Mouse (Mus musculus) liver, adult 2 months (tissue): ENCODE measurements at regions not wholly inside any gene's neighbourhood (a gene's known extent, or its start where the extent isn't known, plus 50 kb on each side); places are given as distances from the start of the nearest gene placed in this dataset.

Source experiments
- DNase-seq: peaks from one replicate; pipeline ENCODE4 v3.0.0-alpha.2; 2011; ENCODE audit warnings: low read depth, low spot score; ENCODE audit errors: extremely low read depth
- H3K27ac ChIP-seq: fragments of 200-500 bp; replicated peaks from 2 replicates; pipeline ENCODE4 v1.5.1; 2012; ENCODE audit warnings: low read depth, mild to moderate bottlenecking, control low read depth, inconsistent platforms, low read length; ENCODE audit not compliant: insufficient read depth
- H3K27me3 ChIP-seq: fragments of 200-500 bp; 2 replicates; pipeline ENCODE4 v1.6.1; 2012; ENCODE audit warnings: mild to moderate bottlenecking, moderate library complexity, low read length, inconsistent platforms; ENCODE audit not compliant: control insufficient read depth, insufficient read depth
- H3K36me3 ChIP-seq: fragments of 200-500 bp; 2 replicates; pipeline ENCODE4 v1.6.1; 2012; ENCODE audit warnings: low read length, inconsistent platforms; ENCODE audit not compliant: control insufficient read depth, insufficient read depth
- H3K4me1 ChIP-seq: fragments of 200-500 bp; 2 replicates; pipeline ENCODE4 v1.6.1; 2011; ENCODE audit warnings: low read length; ENCODE audit not compliant: control insufficient read depth, insufficient read depth
- H3K4me3 ChIP-seq: fragments of 200-500 bp; 2 replicates; pipeline ENCODE4 v1.5.1; 2011; ENCODE audit warnings: low read depth, mild to moderate bottlenecking, control low read depth, low read length, moderate library complexity; ENCODE audit not compliant: insufficient read depth
- H3K79me2 ChIP-seq: fragments of 200-500 bp; 2 replicates; pipeline ENCODE4 v1.6.1; 2012; ENCODE audit warnings: inconsistent platforms, mild to moderate bottlenecking, low read length, moderate library complexity; ENCODE audit not compliant: control insufficient read depth, insufficient read depth
- H3K9ac ChIP-seq: fragments of 200-500 bp; 2 replicates; pipeline ENCODE4 v1.6.1; 2012; ENCODE audit warnings: low read depth, mild to moderate bottlenecking, control low read depth, inconsistent platforms, low read length
- CTCF ChIP-seq: fragments of 200-500 bp; IDR thresholded peaks from 2 replicates; pipeline ENCODE4 v1.5.1; 2011; ENCODE audit warnings: low read depth, low read length, control low read depth
- POLR2A ChIP-seq: fragments of 200-500 bp; IDR thresholded peaks from 2 replicates; pipeline ENCODE4 v1.6.1; 2011; ENCODE audit warnings: low read length, control low read depth; ENCODE audit not compliant: insufficient read depth; ENCODE audit errors: extremely low read depth
- WGBS: fragments of 180-500 bp; shearing (Covaris S2); methylation state at CpG from one replicate; pipeline ENCODE4 v1.1.7; 2018; 5-methylcytosine and 5-hydroxymethylcytosine counted together

DNA sequence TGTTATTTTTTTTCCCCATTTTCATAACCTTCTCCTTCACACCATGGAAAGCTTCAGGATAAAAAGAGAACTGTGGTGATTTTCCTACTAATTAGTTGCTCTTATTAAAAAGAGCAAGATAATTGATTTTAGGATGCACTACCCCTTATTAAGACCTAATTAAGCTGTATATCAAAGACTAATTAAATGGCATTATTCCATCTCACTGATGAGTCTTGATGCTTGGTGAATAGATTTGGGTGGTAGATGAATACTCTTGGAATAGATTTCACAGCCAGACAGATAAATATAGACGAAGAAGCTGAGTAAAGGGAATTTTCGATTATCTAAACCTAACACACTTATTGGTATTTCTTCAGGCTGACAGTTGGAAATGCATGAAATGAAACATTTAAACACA is 346.5 kb upstream of the Tenm2 start:
- no peaks in the 10 kb centered on the region for H3K4me1 ChIP-seq
- H3K4me3 ChIP-seq, result no peak overlapping the region
- H3K27ac ChIP-seq, result no peak overlapping the region
- H3K79me2 ChIP-seq, result no peaks in the 10 kb centered on the region
- 64% methylated on average over 2 of the region's 2 CpGs for WGBS
- no peaks in the 10 kb centered on the region for H3K27me3 ChIP-seq
- TF ChIP-seq CTCF (no peak), POLR2A (no peak)
- no peak for DNase-seq
- H3K9ac ChIP-seq, result no peak overlapping the region
- no peaks in the 10 kb centered on the region for H3K36me3 ChIP-seq

GRCm38 (mm10) chr11:37533624-37534023 is 297.9 kb upstream of the Tenm2 start:
- H3K27ac ChIP-seq, result no peak overlapping the region
- 67% methylated on average over 2 of the region's 2 CpGs for WGBS
- H3K4me1 ChIP-seq, result no peaks in the 10 kb centered on the region
- DNase-seq, result no peak
- H3K27me3 ChIP-seq, result no peaks in the 10 kb centered on the region
- no peaks in the 10 kb centered on the region for H3K79me2 ChIP-seq
- no peaks in the 10 kb centered on the region for H3K36me3 ChIP-seq
- H3K4me3 ChIP-seq, result no peak overlapping the region
- H3K9ac ChIP-seq, result no peak overlapping the region
- no peak for TF ChIP-seq POLR2A
- TF ChIP-seq CTCF, result no peak

- no peaks in the 10 kb centered on the region for H3K79me2 ChIP-seq
- no peaks in the 10 kb centered on the region for H3K4me1 ChIP-seq
- no peak overlapping the region for H3K9ac ChIP-seq
- no peaks in the 10 kb centered on the region for H3K27me3 ChIP-seq
- TF ChIP-seq POLR2A (no peak), CTCF (no peak)
- no peak overlapping the region for H3K4me3 ChIP-seq
- no peaks in the 10 kb centered on the region for H3K36me3 ChIP-seq
- no peak overlapping the region for H3K27ac ChIP-seq
- 51% methylated on average over 2 of the region's 2 CpGs for WGBS
- DNase-seq, result no peak
Measured at GRCm38 (mm10) chr11:37532476-37532875, 296.7 kb upstream of the Tenm2 start.

GRCm38 (mm10) chr11:37498463-37499015 is 262.8 kb upstream of the Tenm2 start:
- no peak for DNase-seq
- Histone ChIP-seq H3K36me3 (no peaks in the 10 kb centered on the region), H3K27ac (no peak overlapping the region), H3K27me3 (no peaks in the 10 kb centered on the region), H3K9ac (no peak overlapping the region), H3K79me2 (no peaks in the 10 kb centered on the region), H3K4me3 (no peak overlapping the region), H3K4me1 (no peaks in the 10 kb centered on the region)
- no peak for TF ChIP-seq POLR2A
- no peak for TF ChIP-seq CTCF
- 71% methylated on average over 3 of the region's 3 CpGs for WGBS

DNA sequence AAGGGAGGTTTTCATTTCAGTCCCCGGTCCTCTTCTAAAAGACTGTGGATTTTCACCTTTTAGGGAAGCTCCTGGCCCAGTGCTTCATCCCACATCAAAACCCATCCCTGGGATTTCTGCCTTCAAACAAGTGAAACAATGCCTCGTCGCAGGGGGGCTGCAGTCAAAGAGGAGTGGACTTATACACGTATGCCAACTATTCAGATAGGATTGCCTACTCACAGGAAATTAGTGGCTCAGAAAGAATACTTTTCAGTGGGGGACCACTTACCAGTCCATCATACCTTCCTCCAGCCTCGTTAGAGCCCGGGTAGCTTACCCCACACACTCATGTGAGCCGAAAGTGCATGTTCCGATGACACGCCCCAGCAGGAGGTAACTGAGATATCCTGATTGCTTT is 262.1 kb upstream of the Tenm2 start:
- H3K36me3 ChIP-seq, result no peaks in the 10 kb centered on the region
- H3K4me3 ChIP-seq, result no peak overlapping the region
- no peaks in the 10 kb centered on the region for H3K4me1 ChIP-seq
- DNase-seq, result no peak
- H3K27ac ChIP-seq, result no peak overlapping the region
- no peaks in the 10 kb centered on the region for H3K79me2 ChIP-seq
- WGBS, result 71% methylated on average over 9 of the region's 9 CpGs
- TF ChIP-seq POLR2A (no peak), CTCF (no peak)
- H3K27me3 ChIP-seq, result no peaks in the 10 kb centered on the region
- H3K9ac ChIP-seq, result no peak overlapping the region

DNA sequence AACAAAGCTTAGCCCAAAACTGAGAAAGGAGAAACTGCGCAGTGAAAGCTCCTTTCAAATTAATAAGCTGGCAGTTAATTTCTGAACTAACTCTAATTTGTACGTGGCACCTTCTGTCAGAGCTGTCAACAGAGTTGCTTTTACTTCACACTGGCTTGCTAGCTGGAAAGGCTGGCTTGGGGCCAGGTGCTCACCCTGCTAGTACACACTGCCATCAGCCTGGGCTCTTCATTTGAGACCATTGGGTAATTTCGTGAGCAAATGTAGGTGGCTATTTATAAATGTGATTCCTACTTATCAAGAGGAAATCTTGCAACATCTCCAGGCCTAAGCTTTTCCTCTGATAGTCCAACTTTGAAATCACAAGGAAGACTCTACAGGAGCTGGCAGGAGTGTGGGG is 244.5 kb upstream of the Tenm2 start:
- no peak for TF ChIP-seq CTCF
- 73% methylated on average over 3 of the region's 3 CpGs for WGBS
- H3K9ac ChIP-seq, result no peak overlapping the region
- no peaks in the 10 kb centered on the region for H3K36me3 ChIP-seq
- DNase-seq, result no peak
- H3K4me3 ChIP-seq, result no peak overlapping the region
- H3K27ac ChIP-seq, result no peak overlapping the region
- H3K79me2 ChIP-seq, result no peaks in the 10 kb centered on the region
- H3K27me3 ChIP-seq, result no peaks in the 10 kb centered on the region
- H3K4me1 ChIP-seq, result no peaks in the 10 kb centered on the region
